9 mouse cellular contexts compared by ENCODE assay signal in the genomic region with DNA sequence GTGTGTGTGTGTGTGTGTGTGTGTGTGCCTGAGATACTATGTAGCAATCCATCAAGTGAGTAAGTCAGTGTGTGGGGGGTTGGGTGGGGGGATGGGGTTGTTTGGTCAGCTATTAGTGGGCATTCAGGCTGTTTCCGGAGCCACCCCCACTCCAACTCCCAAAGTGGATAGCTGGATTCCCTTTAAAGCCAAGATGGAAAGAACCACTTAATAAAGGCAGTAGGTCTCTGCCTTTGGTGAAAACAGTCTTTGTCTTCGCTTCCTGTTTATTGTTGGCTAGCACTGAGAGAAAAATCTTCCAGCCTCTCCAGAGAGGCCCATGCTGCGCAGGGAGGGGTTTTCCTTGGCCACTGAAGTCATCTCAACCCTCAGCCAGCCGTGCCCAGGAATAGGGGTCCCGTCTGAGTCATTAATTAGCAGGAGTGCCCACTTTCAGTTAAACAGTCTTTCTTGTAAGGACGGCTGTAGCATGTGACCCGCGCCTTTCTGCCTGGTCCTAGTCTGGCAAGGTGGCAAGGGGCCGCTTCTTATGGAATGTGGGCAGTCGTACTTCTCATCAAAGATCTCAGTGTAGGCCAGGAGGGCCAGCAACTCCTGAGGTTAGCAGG. TPM values are rescaled to one million over a fixed set of nuclear protein-coding genes. Genes with fewer than 3 reads are reported as not detected.
A peak's percentile ranks its signal among the peaks of the same experiment; 100 is the strongest.
DNase-seq lines count a peak whose midpoint lies in the region; ATAC-seq and TF ChIP-seq lines count a peak whose summit lies in the region.
"Had no signal": no experiment of that assay in that cellular context is flagged by ENCODE, and none has a peak within 500 bp of the region (broad histone marks: within the 10 kb centered on the region; RNA-seq: fewer than 3 reads in every experiment).

No protein-coding gene starts in this region.

- H3K9me3 ChIP-seq in midbrain, embryonic 11.5 days (ENCODE audit: control insufficient read depth, low read length) = no peaks in the 10 kb centered on the region
- H3K9me3 ChIP-seq in midbrain, embryonic 14.5 days (ENCODE audit: control insufficient read depth, low read length) = no peaks in the 10 kb centered on the region
- H3K9me3 ChIP-seq in heart, embryonic 11.5 days (replicated peaks; ENCODE audit: control insufficient read depth, low read length) = no peaks in the 10 kb centered on the region
- no peaks in the 10 kb centered on the region for H3K9me3 ChIP-seq in limb, embryonic 11.5 days (ENCODE audit: control insufficient read depth, low read length)

- H3K4me2 ChIP-seq in midbrain, embryonic 11.5 days = no peak overlapping the region
- no peak overlapping the region for H3K4me2 ChIP-seq in midbrain, embryonic 14.5 days (ENCODE audit: low read length)
- H3K4me2 ChIP-seq in heart, embryonic 11.5 days = no peak overlapping the region
- no peak overlapping the region; the same call in 1 of the 2 replicates for H3K4me2 ChIP-seq in limb, embryonic 11.5 days (ENCODE audit: low read depth, severe bottlenecking)

- ATAC-seq in midbrain, embryonic 11.5 days (ENCODE audit: low FRiP score) = no peak
- no peak for ATAC-seq in midbrain, embryonic 14.5 days (ENCODE audit: low FRiP score, low TSS enrichment)
- ATAC-seq in heart, embryonic 11.5 days (replicated peaks; ENCODE audit: insufficient number of reproducible peaks, low FRiP score, low TSS enrichment) = 0 out of 2 replicates have a peak, but pooled peaks have one; percentile 29
- no peak for ATAC-seq in limb, embryonic 11.5 days (ENCODE audit: insufficient number of reproducible peaks, low FRiP score, low TSS enrichment, low read depth)
- no peak for ATAC-seq in inflammation-experienced regulatory T-cells, adult 6 months
- ATAC-seq in frontal cortex, adult (ENCODE audit: low TSS enrichment) = no peak

- TF ChIP-seq POLR2A in olfactory bulb, adult 2 months (IDR thresholded peaks at IDR 0.05; ENCODE audit: insufficient read depth, low read depth, low read length) = no peak

- DNase-seq in midbrain, embryonic 11.5 days (ENCODE audit: low spot score, missing footprints) = peak; percentile 82
- DNase-seq in midbrain, embryonic 14.5 days = no peak
- no peak for DNase-seq in limb, embryonic 11.5 days (ENCODE audit: low spot score)
- DNase-seq in adrenal gland, postnatal 4 days (ENCODE audit: low spot score in 2 of 2) = no peak

- peaks cover 25% of the 10 kb centered on the region for H3K4me1 ChIP-seq in midbrain, embryonic 11.5 days (ENCODE audit: control insufficient read depth, insufficient read depth, low read length)
- H3K4me1 ChIP-seq in midbrain, embryonic 14.5 days (ENCODE audit: control insufficient read depth, insufficient read depth, low read length) = peaks cover 25% of the 10 kb centered on the region
- H3K4me1 ChIP-seq in heart, embryonic 11.5 days (ENCODE audit: control insufficient read depth, insufficient read depth, low read length) = peaks cover 30% of the 10 kb centered on the region
- H3K4me1 ChIP-seq in limb, embryonic 11.5 days (ENCODE audit: control insufficient read depth, insufficient read depth, low read length) = peaks cover 31% of the 10 kb centered on the region
- H3K4me1 ChIP-seq in olfactory bulb, adult 2 months (ENCODE audit: control insufficient read depth, insufficient read depth, low read length) = peaks cover 34% of the 10 kb centered on the region

- H3K36me3 ChIP-seq in midbrain, embryonic 11.5 days (ENCODE audit: control insufficient read depth, insufficient read depth, low read length) = no peaks in the 10 kb centered on the region
- H3K36me3 ChIP-seq in midbrain, embryonic 14.5 days (ENCODE audit: control insufficient read depth, insufficient read depth, low read length) = no peaks in the 10 kb centered on the region
- no peaks in the 10 kb centered on the region for H3K36me3 ChIP-seq in heart, embryonic 11.5 days (ENCODE audit: control insufficient read depth, insufficient read depth, low read length)
- no peaks in the 10 kb centered on the region for H3K36me3 ChIP-seq in limb, embryonic 11.5 days (ENCODE audit: control insufficient read depth, insufficient read depth, low read length)

- H3K27me3 ChIP-seq in midbrain, embryonic 11.5 days (ENCODE audit: control insufficient read depth, insufficient read depth, low read length) = no peaks in the 10 kb centered on the region
- H3K27me3 ChIP-seq in midbrain, embryonic 14.5 days (ENCODE audit: control insufficient read depth, insufficient read depth, low read length) = no peaks in the 10 kb centered on the region
- no peaks in the 10 kb centered on the region for H3K27me3 ChIP-seq in heart, embryonic 11.5 days (ENCODE audit: control insufficient read depth, insufficient read depth, low read length)
- H3K27me3 ChIP-seq in limb, embryonic 11.5 days (ENCODE audit: control insufficient read depth, insufficient read depth, low read length) = no peaks in the 10 kb centered on the region
- H3K27me3 ChIP-seq: megakaryocyte, embryonic 14.5 days had no signal

- H3K4me3 ChIP-seq in midbrain, embryonic 11.5 days (ENCODE audit: low read depth, low read length) = no peak overlapping the region
- no peak overlapping the region for H3K4me3 ChIP-seq in midbrain, embryonic 14.5 days (replicated peaks; ENCODE audit: low read depth, low read length)
- no peak overlapping the region for H3K4me3 ChIP-seq in heart, embryonic 11.5 days (ENCODE audit: low read depth, low read length)
- H3K4me3 ChIP-seq in limb, embryonic 11.5 days (ENCODE audit: low read depth, low read length) = no peak overlapping the region
- H3K4me3 ChIP-seq in olfactory bulb, adult 2 months (ENCODE audit: insufficient read depth, low read depth, low read length) = no peak overlapping the region
- H3K4me3 ChIP-seq: megakaryocyte, embryonic 14.5 days had no signal

- TF ChIP-seq CTCF in olfactory bulb, adult 2 months (IDR thresholded peaks at IDR 0.05; ENCODE audit: insufficient read depth, low read depth, low read length) = no peak

- H3K9ac ChIP-seq in midbrain, embryonic 11.5 days (ENCODE audit: low read length) = no peak overlapping the region
- H3K9ac ChIP-seq in midbrain, embryonic 14.5 days (replicated peaks; ENCODE audit: low read length) = no peak overlapping the region
- no peak overlapping the region for H3K9ac ChIP-seq in heart, embryonic 11.5 days (ENCODE audit: low read depth, low read length)
- peak overlapping the region; percentile 18; the same call in 1 of the 2 replicates for H3K9ac ChIP-seq in limb, embryonic 11.5 days (ENCODE audit: low read length)

- WGBS in midbrain, embryonic 11.5 days = 51% methylated on average over 10 of the region's 10 CpGs
- 55% methylated on average over 10 of the region's 10 CpGs for WGBS in midbrain, embryonic 14.5 days
- WGBS in heart, embryonic 11.5 days (ENCODE audit: insufficient replicate concordance) = 54% methylated on average over 10 of the region's 10 CpGs
- 42% methylated on average over 10 of the region's 10 CpGs for WGBS in limb, embryonic 11.5 days
- WGBS in olfactory bulb, adult 2 months = 29% methylated on average over 10 of the region's 10 CpGs

- H3K27ac ChIP-seq in midbrain, embryonic 11.5 days (ENCODE audit: low read depth, low read length) = no peak overlapping the region
- H3K27ac ChIP-seq in midbrain, embryonic 14.5 days (replicated peaks; ENCODE audit: low read depth, low read length) = no peak overlapping the region
- no peak overlapping the region for H3K27ac ChIP-seq in heart, embryonic 11.5 days (ENCODE audit: low read depth, low read length)
- peak overlapping the region; percentile 76 for H3K27ac ChIP-seq in limb, embryonic 11.5 days (replicated peaks; ENCODE audit: low read depth, low read length)
- peak overlapping the region; percentile 56 for H3K27ac ChIP-seq in olfactory bulb, adult 2 months (ENCODE audit: insufficient read depth, low read depth, low read length)

RNA-seq across cellular contexts. Expression of gene Ano6, which starts 38.1 kb away (rescaled TPM):
- 30.3 and 30.8 TPM in 2 replicates for polyA plus RNA-seq in midbrain, embryonic 11.5 days (2014; fragmentation: Nextera tagmentation; extraction: Ambion mirVana)
- polyA plus RNA-seq in midbrain, embryonic 14.5 days (2014; fragmentation: Nextera tagmentation; extraction: Ambion mirVana) = 17.7 and 27.8 TPM in 2 replicates
- 40.9 and 45.7 TPM in 2 replicates for polyA plus RNA-seq in heart, embryonic 11.5 days (2014; fragmentation: Nextera tagmentation; extraction: Ambion mirVana)
- 41.9 and 51.3 TPM in 2 replicates for polyA plus RNA-seq in limb, embryonic 11.5 days (2014; fragmentation: Nextera tagmentation; extraction: Ambion mirVana)
- not detected in 2 replicates for polyA plus RNA-seq in olfactory bulb, adult 2 months (2012; ENCODE audit: insufficient read depth, insufficient read length, low replicate concordance, missing spikeins)
- 10 to 100 TPM; 72.2 to 75.9 TPM for total RNA-seq in adrenal gland, postnatal 4 days (2021)
- 10 to 100 TPM; 37.0 to 46.4 (median 44.4) TPM for polyA plus RNA-seq in inflammation-experienced regulatory T-cells, adult 6 months (2017; shearing (Covaris generic))

Comparison
In these comparisons a context has a peak if more than half of its experiments do, and no peak if none do; other contexts are left out.
1. H3K27ac ChIP-seq: peak in limb, embryonic 11.5 days (single experiment) and olfactory bulb, adult 2 months (single experiment); none in midbrain, embryonic 11.5 days (single experiment), midbrain, embryonic 14.5 days (single experiment) and heart, embryonic 11.5 days (single experiment).